Mouse (Mus musculus) neural tube, embryonic 11.5 days (tissue): Measurements from ENCODE around the gene Rtp4. TPM values are rescaled to one million over a fixed set of nuclear protein-coding genes. Genes with fewer than 3 reads are reported as not detected.

Source experiments
- ATAC-seq: fragments of 200-750 bp; cut with Nextera tagmentation; 2 replicates; pipeline ENCODE4 v1.8.0; 2017; ENCODE audit warnings: moderate number of reproducible peaks, mild to moderate bottlenecking, moderate TSS enrichment, moderate library complexity; ENCODE audit not compliant: insufficient read depth, low FRiP score, low TSS enrichment
- DNase-seq: peaks from one replicate; pipeline ENCODE4 v3.0.0-alpha.2; 2015; ENCODE audit warnings: low spot score
- H3K27ac ChIP-seq: fragments of 300-500 bp; sonication (generic); 2 replicates; pipeline ENCODE4 v1.5.1; 2014; ENCODE audit warnings: low read depth, mild to moderate bottlenecking, low read length
- H3K27me3 ChIP-seq: fragments of 300-500 bp; sonication (generic); 2 replicates; pipeline ENCODE4 v1.6.1; 2014; ENCODE audit warnings: mild to moderate bottlenecking, low read length, mixed read lengths; ENCODE audit not compliant: control insufficient read depth, insufficient read depth
- H3K36me3 ChIP-seq: fragments of 300-500 bp; sonication (generic); 2 replicates; pipeline ENCODE4 v1.6.1; 2014; ENCODE audit warnings: mild to moderate bottlenecking, low read length, moderate library complexity, mixed read lengths; ENCODE audit not compliant: control insufficient read depth, insufficient read depth
- H3K4me1 ChIP-seq: fragments of 300-500 bp; sonication (generic); 2 replicates; pipeline ENCODE4 v1.6.1; 2014; ENCODE audit warnings: low read length, mixed read lengths; ENCODE audit not compliant: control insufficient read depth, insufficient read depth
- H3K4me2 ChIP-seq: fragments of 300-500 bp; sonication (generic); 2 replicates; pipeline ENCODE4 v1.6.1; 2014; ENCODE audit warnings: low read depth, mild to moderate bottlenecking, moderate library complexity
- H3K4me3 ChIP-seq: fragments of 300-500 bp; sonication (generic); 2 replicates; pipeline ENCODE4 v1.5.1; 2014; ENCODE audit warnings: low read depth, low read length
- H3K9ac ChIP-seq: fragments of 300-500 bp; sonication (generic); 2 replicates; pipeline ENCODE4 v1.6.1; 2014; ENCODE audit warnings: mild to moderate bottlenecking, low read length
- H3K9me3 ChIP-seq: fragments of 300-500 bp; sonication (generic); 2 replicates; pipeline ENCODE4 v1.6.1; 2016; ENCODE audit warnings: low read length; ENCODE audit not compliant: control insufficient read depth
- WGBS: fragments of 180-500 bp; shearing (Covaris S2); extraction: QIAGEN DNeasy Blood & Tissue Kit; methylation state at CpG from one replicate; pipeline ENCODE4 v1.1.7; 2014; 5-methylcytosine and 5-hydroxymethylcytosine counted together
- polyA plus RNA-seq: library from polyadenylated mRNA; unstranded; fragments of >200 nt; fragmentation: Nextera tagmentation; extraction: Ambion mirVana; gene quantifications from 2 replicates; pipeline ENCODE4 v1.2.1, GENCODE M21; 2014

Gene Rtp4
- polyA plus RNA-seq: 1.0 and 1.8 TPM in 2 replicates

- H3K27ac ChIP-seq: peak within 1 kb of the TSS; percentile 86
- no peaks in the 10 kb centered on the region for H3K9me3 ChIP-seq
- H3K27me3 ChIP-seq: no peaks in the 10 kb centered on the region
- peak within 1 kb of the TSS; percentile 71 for H3K9ac ChIP-seq
- WGBS: 0% methylated on average over 12 of the region's 12 CpGs
- H3K36me3 ChIP-seq: no peaks in the 10 kb centered on the region
- ATAC-seq (peak; percentile 91), DNase-seq (peak; percentile 62)
- peak within 1 kb of the TSS; percentile 64 for H3K4me2 ChIP-seq
- H3K4me1 ChIP-seq: peaks cover 14% of the 10 kb centered on the region
- peak within 1 kb of the TSS; percentile 39 for H3K4me3 ChIP-seq
Observed at GRCm38 (mm10) chr16:23520235-23520871, at the start of gene Rtp4, which contains the start of gene Masp1. TSS of gene Rtp4 (plus strand) at chr16:23520291. TSS of gene Masp1 (minus strand) at chr16:23520815.

- DNase-seq (no peak), ATAC-seq (no peak)
- H3K27me3 ChIP-seq: no peaks in the 10 kb centered on the region
- H3K36me3 ChIP-seq: no peaks in the 10 kb centered on the region
- no peak overlapping the region for H3K4me2 ChIP-seq
- 90% methylated on average over 6 of the region's 6 CpGs for WGBS
- H3K9ac ChIP-seq: no peak overlapping the region
- no peaks in the 10 kb centered on the region for H3K9me3 ChIP-seq
- no peak overlapping the region for H3K27ac ChIP-seq
- H3K4me3 ChIP-seq: no peak overlapping the region
- H3K4me1 ChIP-seq: no peaks in the 10 kb centered on the region
Observed at GRCm38 (mm10) chr16:23471551-23471950, 48.5 kb upstream of the Rtp4 start.

GRCm38 (mm10) chr16:23472046-23472445 is 48.0 kb upstream of the Rtp4 start:
- WGBS: 67% methylated on average over 3 of the region's 3 CpGs

GRCm38 (mm10) chr16:23475651-23476050 is 44.4 kb upstream of the Rtp4 start:
- ATAC-seq (no peak), DNase-seq (no peak)
- no peaks in the 10 kb centered on the region for H3K4me1 ChIP-seq
- H3K27ac ChIP-seq: no peak overlapping the region
- H3K4me2 ChIP-seq: no peak overlapping the region
- no peaks in the 10 kb centered on the region for H3K36me3 ChIP-seq
- H3K4me3 ChIP-seq: no peak overlapping the region
- no peaks in the 10 kb centered on the region for H3K9me3 ChIP-seq
- WGBS: 90% methylated on average over 4 of the region's 4 CpGs
- no peaks in the 10 kb centered on the region for H3K27me3 ChIP-seq
- H3K9ac ChIP-seq: no peak overlapping the region

More at GRCm38 (mm10) chr16:23472046-23472445, 48.0 kb upstream of the Rtp4 start:
- Histone ChIP-seq H3K9me3 (no peaks in the 10 kb centered on the region), H3K27ac (no peak overlapping the region), H3K4me1 (no peaks in the 10 kb centered on the region), H3K4me2 (no peak overlapping the region), H3K36me3 (no peaks in the 10 kb centered on the region), H3K9ac (no peak overlapping the region), H3K4me3 (no peak overlapping the region), H3K27me3 (no peaks in the 10 kb centered on the region)
- no peak for DNase-seq
- no peak for ATAC-seq

- no peak for ATAC-seq
- no peaks in the 10 kb centered on the region for H3K36me3 ChIP-seq
- H3K4me2 ChIP-seq: no peak overlapping the region
- no peak overlapping the region for H3K4me3 ChIP-seq
- H3K27me3 ChIP-seq: no peaks in the 10 kb centered on the region
- H3K9ac ChIP-seq: no peak overlapping the region
- H3K4me1 ChIP-seq: no peaks in the 10 kb centered on the region
- DNase-seq: no peak
- H3K27ac ChIP-seq: no peak overlapping the region
- H3K9me3 ChIP-seq: no peaks in the 10 kb centered on the region
Observed at GRCm38 (mm10) chr16:23476598-23476997, 43.5 kb upstream of the Rtp4 start.

- Histone ChIP-seq H3K4me3 (no peak overlapping the region), H3K9ac (no peak overlapping the region), H3K9me3 (no peaks in the 10 kb centered on the region), H3K4me1 (no peaks in the 10 kb centered on the region), H3K4me2 (no peak overlapping the region), H3K27me3 (no peaks in the 10 kb centered on the region), H3K27ac (no peak overlapping the region), H3K36me3 (no peaks in the 10 kb centered on the region)
- ATAC-seq (no peak), DNase-seq (no peak)
- WGBS: 75% methylated on average over 7 of the region's 7 CpGs
Observed at GRCm38 (mm10) chr16:23479872-23480603, 40.1 kb upstream of the Rtp4 start.

GRCm38 (mm10) chr16:23482218-23482617 is 37.9 kb upstream of the Rtp4 start:
- H3K36me3 ChIP-seq: no peaks in the 10 kb centered on the region
- WGBS: 50% methylated on average over 3 of the region's 3 CpGs
- no peaks in the 10 kb centered on the region for H3K9me3 ChIP-seq
- H3K27me3 ChIP-seq: no peaks in the 10 kb centered on the region
- ATAC-seq: no peak
- no peak overlapping the region for H3K27ac ChIP-seq
- H3K4me3 ChIP-seq: no peak overlapping the region
- H3K4me1 ChIP-seq: no peaks in the 10 kb centered on the region
- H3K4me2 ChIP-seq: no peak overlapping the region
- no peak overlapping the region for H3K9ac ChIP-seq
- DNase-seq: peak; percentile 12

GRCm38 (mm10) chr16:23482846-23483245 is 37.2 kb upstream of the Rtp4 start:
- 92% methylated on average over 12 of the region's 12 CpGs for WGBS
- Histone ChIP-seq H3K4me3 (no peak overlapping the region), H3K4me2 (no peak overlapping the region), H3K9ac (no peak overlapping the region), H3K36me3 (no peaks in the 10 kb centered on the region), H3K9me3 (no peaks in the 10 kb centered on the region), H3K27ac (no peak overlapping the region), H3K27me3 (no peaks in the 10 kb centered on the region), H3K4me1 (no peaks in the 10 kb centered on the region)
- DNase-seq: no peak
- ATAC-seq: no peak

- WGBS: 85% methylated on average over 10 of the region's 10 CpGs
- H3K9me3 ChIP-seq: no peaks in the 10 kb centered on the region
- no peaks in the 10 kb centered on the region for H3K27me3 ChIP-seq
- H3K36me3 ChIP-seq: no peaks in the 10 kb centered on the region
- no peak for DNase-seq
- ATAC-seq: no peak
- H3K4me3 ChIP-seq: no peak overlapping the region
- H3K27ac ChIP-seq: no peak overlapping the region
- no peaks in the 10 kb centered on the region for H3K4me1 ChIP-seq
- no peak overlapping the region for H3K9ac ChIP-seq
- no peak overlapping the region for H3K4me2 ChIP-seq
Observed at GRCm38 (mm10) chr16:23483292-23483691, 36.8 kb upstream of the Rtp4 start.
